Mouse (Mus musculus) WW6 (cell line): ENCODE measurements around the gene Nelfb.
"Not testable (repeated sequence)": the region's sequence is repeated elsewhere in the genome, so short reads cannot be mapped to it uniquely, and the experiment has no call there.

Source experiments
- DNase-seq: peaks from one replicate; pipeline ENCODE4 v3.0.0-alpha.2; 2013; ENCODE audit warnings: low read depth, low spot score

The Nelfb gene

GRCm38 (mm10) chr2:25211121-25211670 lies at the start of gene Nelfb:
Nelfb (minus strand) TSS chr2:25211489.
- no peak for DNase-seq

GRCm38 (mm10) chr2:25258887-25259286 lies 47.6 kb upstream of the Nelfb start:
- no peak for DNase-seq

GRCm38 (mm10) chr2:25257250-25257649 lies 46.0 kb upstream of the Nelfb start:
- not testable (repeated sequence) for DNase-seq

GRCm38 (mm10) chr2:25256443-25257109 lies 45.3 kb upstream of the Nelfb start:
- not testable (repeated sequence) for DNase-seq

- DNase-seq, result no peak
Observed at GRCm38 (mm10) chr2:25255284-25255779, 44.0 kb upstream of the Nelfb start, which contains the start of gene Tmem203. Tmem203 (plus strand) TSS chr2:25255439.

- no peak for DNase-seq
Observed at GRCm38 (mm10) chr2:25252331-25252730, 41.0 kb upstream of the Nelfb start.

GRCm38 (mm10) chr2:25246183-25247072 lies 35.1 kb upstream of the Nelfb start, which contains the start of gene AL732309.1:
AL732309.1 (minus strand) TSS chr2:25246863.
- DNase-seq, result no peak

- DNase-seq, result no peak
Observed at GRCm38 (mm10) chr2:25244144-25244543, 32.9 kb upstream of the Nelfb start.

- no peak for DNase-seq
Observed at GRCm38 (mm10) chr2:25243342-25243741, 32.1 kb upstream of the Nelfb start.

- no peak for DNase-seq
Observed at GRCm38 (mm10) chr2:25242101-25242506, 30.8 kb upstream of the Nelfb start, which contains the start of the genes Rnf208 and Cysrt1. Rnf208 (plus strand) TSS chr2:25242255. Cysrt1 (minus strand) TSS chr2:25242452.

GRCm38 (mm10) chr2:25241438-25241775 lies 30.1 kb upstream of the Nelfb start:
- DNase-seq, result no peak

- peak; percentile 85 for DNase-seq
Observed at GRCm38 (mm10) chr2:25240723-25241437, 29.6 kb upstream of the Nelfb start.

- no peak for DNase-seq
Observed at GRCm38 (mm10) chr2:25240310-25240709, 29.0 kb upstream of the Nelfb start.

- DNase-seq, result no peak
Observed at GRCm38 (mm10) chr2:25239766-25240165, 28.5 kb upstream of the Nelfb start.

GRCm38 (mm10) chr2:25238106-25238505 lies 26.8 kb upstream of the Nelfb start:
- no peak for DNase-seq

- no peak for DNase-seq
Observed at GRCm38 (mm10) chr2:25237522-25237921, 26.2 kb upstream of the Nelfb start.

- no peak for DNase-seq
Observed at GRCm38 (mm10) chr2:25236614-25237013, 25.3 kb upstream of the Nelfb start, which contains the start of gene Rnf224. Rnf224 (minus strand) TSS chr2:25236787.

GRCm38 (mm10) chr2:25234551-25235220 lies 23.4 kb upstream of the Nelfb start:
- DNase-seq, result no peak

- DNase-seq, result no peak
Observed at GRCm38 (mm10) chr2:25234050-25234449, 22.8 kb upstream of the Nelfb start, which contains the start of gene Slc34a3. Slc34a3 (minus strand) TSS chr2:25234364.

GRCm38 (mm10) chr2:25233421-25233820 lies 22.1 kb upstream of the Nelfb start:
- DNase-seq, result no peak

GRCm38 (mm10) chr2:25231038-25231437 lies 19.7 kb upstream of the Nelfb start:
- DNase-seq, result no peak
